Mouse (Mus musculus) forebrain, embryonic 15.5 days (tissue): ENCODE measurements at regions not wholly inside any gene's neighbourhood (a gene's known extent, or its start where the extent isn't known, plus 50 kb on each side); places are given as distances from the start of the nearest gene placed in this dataset.

Source experiments
- ATAC-seq: fragments of 200-750 bp; cut with Nextera tagmentation; replicated peaks from 2 replicates; pipeline ENCODE4 v1.8.0; 2017; ENCODE audit warnings: mild to moderate bottlenecking, moderate TSS enrichment, moderate library complexity
- H3K27ac ChIP-seq: fragments of 300-500 bp; sonication (generic); replicated peaks from 2 replicates; pipeline ENCODE4 v1.5.1; 2015; ENCODE audit warnings: mild to moderate bottlenecking, inconsistent platforms
- H3K27me3 ChIP-seq: fragments of 300-500 bp; sonication (generic); 2 replicates; pipeline ENCODE4 v1.6.1; 2015; ENCODE audit warnings: inconsistent platforms
- H3K36me3 ChIP-seq: fragments of 300-500 bp; sonication (generic); 2 replicates; pipeline ENCODE4 v1.6.1; 2015; ENCODE audit warnings: mild to moderate bottlenecking, inconsistent platforms
- H3K4me1 ChIP-seq: fragments of 300-500 bp; sonication (generic); 2 replicates; pipeline ENCODE4 v1.6.1; 2015; ENCODE audit warnings: inconsistent platforms
- H3K4me2 ChIP-seq: fragments of 300-500 bp; sonication (generic); replicated peaks from 2 replicates; pipeline ENCODE4 v1.6.1; 2015; ENCODE audit warnings: mild to moderate bottlenecking, inconsistent platforms
- H3K4me3 ChIP-seq: fragments of 300-500 bp; sonication (generic); 2 replicates; pipeline ENCODE4 v1.5.1; 2015; ENCODE audit warnings: mild to moderate bottlenecking, inconsistent platforms
- H3K9ac ChIP-seq: fragments of 300-500 bp; sonication (generic); replicated peaks from 2 replicates; pipeline ENCODE4 v1.6.1; 2015; ENCODE audit warnings: mild to moderate bottlenecking, inconsistent platforms
- H3K9me3 ChIP-seq: fragments of 300-500 bp; sonication (generic); 2 replicates; pipeline ENCODE4 v1.6.1; 2016; ENCODE audit warnings: inconsistent platforms
- WGBS: fragments of 180-500 bp; shearing (Covaris S2); methylation state at CpG from one replicate; pipeline ENCODE4 v1.1.7; 2015; ENCODE audit warnings: mixed read lengths; 5-methylcytosine and 5-hydroxymethylcytosine counted together

- no peak overlapping the region for H3K9ac ChIP-seq
- H3K9me3 ChIP-seq, result no peaks in the 10 kb centered on the region
- H3K36me3 ChIP-seq, result no peaks in the 10 kb centered on the region
- ATAC-seq, result no peak
- no peaks in the 10 kb centered on the region for H3K27me3 ChIP-seq
- H3K27ac ChIP-seq, result no peak overlapping the region
- peaks cover 10% of the 10 kb centered on the region; the same call in 1 of the 2 replicates for H3K4me1 ChIP-seq
- WGBS, result 92% methylated on average over 7 of the region's 7 CpGs
- H3K4me2 ChIP-seq, result no peak overlapping the region
- H3K4me3 ChIP-seq, result no peak overlapping the region
Observed at GRCm38 (mm10) chr13:44246714-44247251, 462.2 kb downstream of the Cd83 start.

GRCm38 (mm10) chr13:44247861-44248260 lies 463.3 kb downstream of the Cd83 start:
- H3K9ac ChIP-seq, result no peak overlapping the region
- 82% methylated on average over 11 of the region's 11 CpGs for WGBS
- peaks cover 10% of the 10 kb centered on the region; the same call in 1 of the 2 replicates for H3K4me1 ChIP-seq
- H3K36me3 ChIP-seq, result no peaks in the 10 kb centered on the region
- H3K9me3 ChIP-seq, result no peaks in the 10 kb centered on the region
- ATAC-seq, result no peak
- H3K27me3 ChIP-seq, result no peaks in the 10 kb centered on the region
- no peak overlapping the region for H3K4me2 ChIP-seq
- no peak overlapping the region for H3K27ac ChIP-seq
- H3K4me3 ChIP-seq, result no peak overlapping the region

- H3K36me3 ChIP-seq, result no peaks in the 10 kb centered on the region
- no peak for ATAC-seq
Observed at GRCm38 (mm10) chr13:44248401-44248800, 463.8 kb downstream of the Cd83 start.

GRCm38 (mm10) chr13:44249119-44249518 lies 464.5 kb downstream of the Cd83 start:
- ATAC-seq, result no peak
- Histone ChIP-seq H3K27me3 (no peaks in the 10 kb centered on the region), H3K27ac (no peak overlapping the region), H3K9ac (no peak overlapping the region), H3K4me3 (no peak overlapping the region), H3K4me1 (peaks cover 13% of the 10 kb centered on the region; the same call in 1 of the 2 replicates), H3K4me2 (no peak overlapping the region), H3K9me3 (no peaks in the 10 kb centered on the region), H3K36me3 (no peaks in the 10 kb centered on the region)
- 84% methylated on average over 2 of the region's 2 CpGs for WGBS

More at GRCm38 (mm10) chr13:44248401-44248800, 463.8 kb downstream of the Cd83 start:
- H3K4me3 ChIP-seq, result no peak overlapping the region
- WGBS, result 37% methylated on average over 8 of the region's 8 CpGs
- H3K27ac ChIP-seq, result no peak overlapping the region
- no peaks in the 10 kb centered on the region for H3K27me3 ChIP-seq
- H3K4me2 ChIP-seq, result no peak overlapping the region
- no peaks in the 10 kb centered on the region for H3K9me3 ChIP-seq
- H3K9ac ChIP-seq, result no peak overlapping the region
- H3K4me1 ChIP-seq, result peaks cover 11% of the 10 kb centered on the region; the same call in 1 of the 2 replicates

DNA sequence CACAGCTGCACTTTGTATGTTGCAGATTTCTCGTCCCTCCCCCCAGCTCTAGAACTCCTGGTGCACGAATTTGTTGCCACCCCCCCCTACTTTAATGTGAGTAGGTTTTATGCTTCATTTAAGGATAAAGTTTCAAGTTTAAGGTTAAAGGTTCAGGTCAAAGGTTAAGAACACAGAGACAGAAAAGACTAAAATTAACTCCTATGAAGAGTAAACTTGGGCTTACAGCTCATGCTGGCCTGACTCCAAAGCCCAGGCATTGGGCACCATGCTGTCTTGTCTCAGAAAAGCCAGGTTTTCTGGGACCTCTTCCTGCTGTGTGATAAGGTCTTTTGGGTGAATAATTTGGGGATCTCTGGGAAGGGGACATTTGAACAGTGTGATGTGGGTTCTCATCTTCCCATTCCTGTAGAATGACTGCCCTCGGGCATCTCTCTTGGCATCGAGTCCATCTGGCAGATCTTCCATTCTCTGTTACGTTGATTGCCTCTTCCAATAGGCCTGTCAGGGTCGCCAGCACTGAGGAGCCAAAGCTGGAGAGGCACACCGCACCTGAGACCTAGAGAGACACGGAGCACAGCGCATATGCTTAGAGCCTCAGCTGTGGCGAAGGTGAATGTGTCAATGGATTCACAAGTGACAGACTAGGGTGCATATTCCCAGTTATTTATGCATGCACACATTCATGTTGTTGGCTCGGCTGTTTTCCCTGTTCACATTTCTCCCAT lies 466.1 kb downstream of the Cd83 start:
- no peak overlapping the region for H3K4me2 ChIP-seq
- no peaks in the 10 kb centered on the region for H3K9me3 ChIP-seq
- H3K4me1 ChIP-seq, result peaks cover 13% of the 10 kb centered on the region; the same call in 1 of the 2 replicates
- 63% methylated on average over 11 of the region's 11 CpGs for WGBS
- H3K4me3 ChIP-seq, result no peak overlapping the region
- H3K36me3 ChIP-seq, result no peaks in the 10 kb centered on the region
- H3K27me3 ChIP-seq, result no peaks in the 10 kb centered on the region
- 0 out of 2 replicates have a peak, but pooled peaks have one; percentile 64 for ATAC-seq
- H3K9ac ChIP-seq, result no peak overlapping the region
- H3K27ac ChIP-seq, result no peak overlapping the region

GRCm38 (mm10) chr13:44251503-44251902 lies 466.9 kb downstream of the Cd83 start:
- Histone ChIP-seq H3K4me1 (peaks cover 13% of the 10 kb centered on the region; the same call in 1 of the 2 replicates), H3K4me2 (no peak overlapping the region), H3K4me3 (no peak overlapping the region), H3K36me3 (no peaks in the 10 kb centered on the region), H3K9me3 (no peaks in the 10 kb centered on the region), H3K27ac (no peak overlapping the region), H3K27me3 (no peaks in the 10 kb centered on the region), H3K9ac (no peak overlapping the region)
- 51% methylated on average over 1 of the region's 1 CpGs for WGBS
- ATAC-seq, result peak; percentile 35; the same call in 1 of the 2 replicates

DNA sequence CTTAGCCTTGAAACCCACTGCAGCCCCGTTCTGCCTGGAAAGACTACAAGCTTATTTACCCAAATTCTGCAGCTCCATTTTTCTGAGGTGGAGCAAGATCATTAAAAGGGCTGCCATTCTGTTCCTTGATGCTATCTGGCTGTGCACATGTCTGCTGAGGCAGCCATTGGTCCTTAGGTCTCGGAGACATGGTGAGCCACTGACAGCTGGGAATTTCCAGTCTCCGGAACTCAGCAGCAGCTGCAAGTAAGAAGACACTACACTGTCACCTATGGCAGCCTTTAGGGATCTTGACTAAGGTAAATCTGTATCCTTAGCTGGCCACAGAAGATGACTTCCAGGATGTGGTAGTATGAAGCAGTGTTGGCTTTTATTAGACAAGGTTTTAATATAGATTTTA lies 467.9 kb downstream of the Cd83 start:
- ATAC-seq, result no peak
- H3K4me3 ChIP-seq, result no peak overlapping the region
- peaks cover 13% of the 10 kb centered on the region; the same call in 1 of the 2 replicates for H3K4me1 ChIP-seq
- H3K27me3 ChIP-seq, result no peaks in the 10 kb centered on the region
- no peak overlapping the region for H3K4me2 ChIP-seq
- H3K9ac ChIP-seq, result no peak overlapping the region
- no peaks in the 10 kb centered on the region for H3K9me3 ChIP-seq
- no peak overlapping the region for H3K27ac ChIP-seq
- WGBS, result 87% methylated on average over 3 of the region's 3 CpGs
- H3K36me3 ChIP-seq, result no peaks in the 10 kb centered on the region

GRCm38 (mm10) chr13:44258422-44258821 lies 470.9 kb upstream of the Jarid2 start:
- H3K27ac ChIP-seq, result no peak overlapping the region
- no peak overlapping the region for H3K4me3 ChIP-seq
- H3K4me1 ChIP-seq, result 0 out of 2 replicates have a peak, but pooled peaks cover 2% of the 10 kb centered on the region
- 89% methylated on average over 10 of the region's 10 CpGs for WGBS
- H3K4me2 ChIP-seq, result no peak overlapping the region
- no peaks in the 10 kb centered on the region for H3K36me3 ChIP-seq
- H3K27me3 ChIP-seq, result no peaks in the 10 kb centered on the region
- no peak overlapping the region for H3K9ac ChIP-seq
- ATAC-seq, result no peak
- no peaks in the 10 kb centered on the region for H3K9me3 ChIP-seq

DNA sequence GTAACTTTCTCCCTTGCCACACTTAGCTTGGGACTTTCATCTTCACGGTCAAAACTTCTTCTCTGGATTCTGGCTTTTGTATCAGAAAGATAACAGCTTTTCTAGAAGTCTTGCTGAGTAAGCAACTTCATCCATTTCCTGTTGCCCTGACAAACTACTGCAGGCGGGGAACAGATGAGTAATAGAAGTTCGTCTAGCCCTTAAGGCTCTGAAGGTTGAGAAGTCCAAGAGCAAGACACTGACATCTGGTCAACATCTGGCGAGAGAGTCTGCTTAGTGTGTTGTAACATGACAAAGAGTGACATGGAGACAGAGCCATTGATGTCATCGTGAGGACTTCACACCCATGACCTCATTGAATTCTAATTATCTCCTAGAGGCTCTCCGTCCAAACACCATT lies 469.2 kb upstream of the Jarid2 start:
- H3K4me2 ChIP-seq, result no peak overlapping the region
- no peaks in the 10 kb centered on the region for H3K9me3 ChIP-seq
- H3K27me3 ChIP-seq, result no peaks in the 10 kb centered on the region
- H3K4me1 ChIP-seq, result no peaks in the 10 kb centered on the region
- no peak overlapping the region for H3K9ac ChIP-seq
- WGBS, result 81% methylated on average over 6 of the region's 6 CpGs
- no peaks in the 10 kb centered on the region for H3K36me3 ChIP-seq
- no peak overlapping the region for H3K27ac ChIP-seq
- no peak overlapping the region for H3K4me3 ChIP-seq
- no peak for ATAC-seq

- Histone ChIP-seq H3K36me3 (no peaks in the 10 kb centered on the region), H3K4me3 (no peak overlapping the region), H3K4me2 (no peak overlapping the region), H3K4me1 (no peaks in the 10 kb centered on the region), H3K27ac (no peak overlapping the region), H3K9ac (no peak overlapping the region), H3K9me3 (no peaks in the 10 kb centered on the region), H3K27me3 (no peaks in the 10 kb centered on the region)
- whole genome bisulfite sequencing, result 89% methylated on average over 8 of the region's 8 CpGs
- no peak for ATAC-seq
Observed at GRCm38 (mm10) chr13:44260637-44261333, 468.5 kb upstream of the Jarid2 start.

DNA sequence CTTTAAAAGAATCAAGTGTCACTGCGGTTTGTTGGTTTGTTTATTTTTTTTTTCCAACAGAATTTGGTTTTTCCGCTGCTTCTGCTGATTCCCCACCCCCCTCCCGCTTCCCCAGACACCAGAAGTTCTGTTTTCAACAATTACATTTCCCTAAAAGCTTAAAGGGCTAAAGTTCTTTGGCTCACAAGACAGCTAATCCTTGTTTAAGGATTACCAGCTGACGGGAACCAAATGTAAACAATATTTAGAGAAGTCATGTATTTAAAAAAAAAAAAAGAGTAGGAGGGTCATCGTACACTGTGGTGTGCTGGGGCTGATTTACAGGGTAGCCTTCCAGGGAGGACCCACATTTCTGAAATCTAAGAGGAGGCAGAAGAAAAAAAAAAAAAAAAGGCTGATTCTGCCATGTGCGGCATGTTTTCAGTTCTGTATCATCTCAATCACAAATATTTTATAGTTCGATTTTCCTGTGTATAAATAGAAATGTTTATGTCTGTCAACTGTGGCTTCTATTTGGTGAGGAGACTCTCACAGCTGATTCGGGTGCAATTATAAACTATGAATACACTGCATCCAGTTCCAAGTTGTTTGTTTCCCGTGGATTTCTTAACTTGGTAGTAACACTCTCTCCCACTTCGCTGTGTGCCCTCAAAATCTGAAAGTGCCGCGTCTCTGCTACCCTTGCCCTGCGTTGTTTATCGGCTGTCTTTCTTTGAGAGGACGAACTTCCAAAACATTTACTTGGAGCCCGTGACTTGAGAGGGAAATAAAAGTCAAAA lies 456.3 kb upstream of the Jarid2 start:
- H3K27me3 ChIP-seq, result no peaks in the 10 kb centered on the region
- no peaks in the 10 kb centered on the region for H3K9me3 ChIP-seq
- H3K27ac ChIP-seq, result no peak overlapping the region
- ATAC-seq, result no peak
- no peak overlapping the region for H3K9ac ChIP-seq
- WGBS, result 76% methylated on average over 16 of the region's 16 CpGs
- no peak overlapping the region for H3K4me3 ChIP-seq
- no peak overlapping the region for H3K4me2 ChIP-seq
- H3K36me3 ChIP-seq, result no peaks in the 10 kb centered on the region
- no peaks in the 10 kb centered on the region for H3K4me1 ChIP-seq

GRCm38 (mm10) chr13:44277952-44278351 lies 451.3 kb upstream of the Jarid2 start:
- no peak overlapping the region for H3K4me3 ChIP-seq
- WGBS, result 85% methylated on average over 3 of the region's 3 CpGs
- no peaks in the 10 kb centered on the region for H3K9me3 ChIP-seq
- ATAC-seq, result no peak
- H3K27ac ChIP-seq, result no peak overlapping the region
- H3K36me3 ChIP-seq, result no peaks in the 10 kb centered on the region
- H3K27me3 ChIP-seq, result no peaks in the 10 kb centered on the region
- peaks cover 14% of the 10 kb centered on the region for H3K4me1 ChIP-seq
- H3K9ac ChIP-seq, result no peak overlapping the region
- H3K4me2 ChIP-seq, result no peak overlapping the region
